Mouse (Mus musculus) midbrain, embryonic 12.5 days (tissue): ENCODE results near the gene Enho. TPM values are rescaled to one million over a fixed set of nuclear protein-coding genes. Genes with fewer than 3 reads are reported as not detected.

Source experiments
- ATAC-seq: fragments of 200-750 bp; cut with Nextera tagmentation; 2 replicates; pipeline ENCODE4 v1.8.0; 2017; ENCODE audit warnings: low read depth, moderate TSS enrichment, moderate library complexity; ENCODE audit not compliant: low FRiP score
- H3K27ac ChIP-seq: fragments of 300-500 bp; sonication (generic); replicated peaks from 2 replicates; pipeline ENCODE4 v1.5.1; 2016; ENCODE audit warnings: mild to moderate bottlenecking
- H3K27me3 ChIP-seq: fragments of 300-500 bp; sonication (generic); 2 replicates; pipeline ENCODE4 v1.6.1; 2016; ENCODE audit warnings: mild to moderate bottlenecking
- H3K36me3 ChIP-seq: fragments of 300-500 bp; sonication (generic); 2 replicates; pipeline ENCODE4 v1.6.1; 2016
- H3K4me1 ChIP-seq: fragments of 300-500 bp; sonication (generic); 2 replicates; pipeline ENCODE4 v1.6.1; 2016
- H3K4me2 ChIP-seq: fragments of 300-500 bp; sonication (generic); replicated peaks from 2 replicates; pipeline ENCODE4 v1.6.1; 2016; ENCODE audit warnings: mild to moderate bottlenecking, moderate library complexity
- H3K4me3 ChIP-seq: fragments of 300-500 bp; sonication (generic); 2 replicates; pipeline ENCODE4 v1.5.1; 2016; ENCODE audit warnings: mild to moderate bottlenecking
- H3K9ac ChIP-seq: fragments of 300-500 bp; sonication (generic); replicated peaks from 2 replicates; pipeline ENCODE4 v1.6.1; 2016; ENCODE audit warnings: mild to moderate bottlenecking, moderate library complexity
- H3K9me3 ChIP-seq: fragments of 300-500 bp; sonication (generic); 2 replicates; pipeline ENCODE4 v1.6.1; 2016; ENCODE audit warnings: mild to moderate bottlenecking
- WGBS: fragments of 180-500 bp; shearing (Covaris S2); methylation state at CpG from one replicate; pipeline ENCODE4 v1.1.7; 2016; 5-methylcytosine and 5-hydroxymethylcytosine counted together
- polyA plus RNA-seq: library from polyadenylated mRNA; unstranded; fragments of >200 nt; fragmentation: Nextera tagmentation; extraction: Ambion mirVana; gene quantifications from 2 replicates; pipeline ENCODE4 v1.2.1, GENCODE M21; 2016

The Enho gene
- polyA plus RNA-seq, 1 experiment from 2014 or later, result 59.3 TPM

- Histone ChIP-seq H3K4me1 (peaks cover 95% of the 10 kb centered on the region), H3K27ac (peak overlapping the region; percentile 61), H3K36me3 (peaks cover 23% of the 10 kb centered on the region; the same call in 1 of the 2 replicates), H3K9me3 (no peaks in the 10 kb centered on the region), H3K4me2 (no peak overlapping the region), H3K4me3 (no peak overlapping the region), H3K9ac (peak overlapping the region; percentile 39; the same call in 1 of the 2 replicates), H3K27me3 (no peaks in the 10 kb centered on the region)
- 49% methylated on average over 13 of the region's 13 CpGs for WGBS
- ATAC-seq, result peak; percentile 45
Observed at GRCm38 (mm10) chr4:41677006-41677629, 37.0 kb upstream of the Enho start.

GRCm38 (mm10) chr4:41676248-41677005, 36.3 kb upstream of the Enho start:
- 75% methylated on average over 17 of the region's 17 CpGs for WGBS
- ATAC-seq, result no peak
- H3K4me2 ChIP-seq, result no peak overlapping the region
- peak overlapping the region; percentile 61 for H3K27ac ChIP-seq
- H3K36me3 ChIP-seq, result peaks cover 26% of the 10 kb centered on the region; the same call in 1 of the 2 replicates
- H3K4me3 ChIP-seq, result no peak overlapping the region
- peaks cover 97% of the 10 kb centered on the region for H3K4me1 ChIP-seq
- no peaks in the 10 kb centered on the region for H3K27me3 ChIP-seq
- no peaks in the 10 kb centered on the region for H3K9me3 ChIP-seq
- H3K9ac ChIP-seq, result peak overlapping the region; percentile 39; the same call in 1 of the 2 replicates

- no peak for ATAC-seq
- Histone ChIP-seq H3K4me1 (peaks cover 77% of the 10 kb centered on the region), H3K27me3 (peaks cover 4% of the 10 kb centered on the region; the same call in 1 of the 2 replicates), H3K27ac (peak overlapping the region; percentile 83), H3K4me2 (no peak overlapping the region), H3K36me3 (peaks cover 39% of the 10 kb centered on the region), H3K9me3 (no peaks in the 10 kb centered on the region), H3K9ac (no peak overlapping the region; the same call in 1 of the 2 replicates), H3K4me3 (no peak overlapping the region)
- 59% methylated on average over 19 of the region's 19 CpGs for WGBS
Observed at GRCm38 (mm10) chr4:41673186-41673585, 33.1 kb upstream of the Enho start.

- H3K4me3 ChIP-seq, result no peak overlapping the region
- H3K9ac ChIP-seq, result peak overlapping the region; percentile 39; the same call in 1 of the 2 replicates
- H3K36me3 ChIP-seq, result peaks cover 45% of the 10 kb centered on the region
- 0 out of 2 replicates have a peak, but pooled peaks have one; percentile 0 for ATAC-seq
- H3K27me3 ChIP-seq, result peaks cover 4% of the 10 kb centered on the region; the same call in 1 of the 2 replicates
- H3K27ac ChIP-seq, result peak overlapping the region; percentile 83
- H3K4me2 ChIP-seq, result peak overlapping the region; percentile 15; the same call in 1 of the 2 replicates
- no peaks in the 10 kb centered on the region for H3K9me3 ChIP-seq
- H3K4me1 ChIP-seq, result peaks cover 71% of the 10 kb centered on the region
- 27% methylated on average over 8 of the region's 8 CpGs for WGBS
Observed at GRCm38 (mm10) chr4:41672522-41672963, 32.4 kb upstream of the Enho start.

GRCm38 (mm10) chr4:41671963-41672480, 31.9 kb upstream of the Enho start:
- WGBS, result 5% methylated on average over 8 of the region's 8 CpGs
- no peaks in the 10 kb centered on the region for H3K9me3 ChIP-seq
- H3K4me2 ChIP-seq, result peak overlapping the region; percentile 15; the same call in 1 of the 2 replicates
- peak; percentile 73 for ATAC-seq
- H3K4me3 ChIP-seq, result no peak overlapping the region
- peak overlapping the region; percentile 83 for H3K27ac ChIP-seq
- peaks cover 66% of the 10 kb centered on the region for H3K4me1 ChIP-seq
- peaks cover 50% of the 10 kb centered on the region for H3K36me3 ChIP-seq
- peaks cover 4% of the 10 kb centered on the region; the same call in 1 of the 2 replicates for H3K27me3 ChIP-seq
- H3K9ac ChIP-seq, result peak overlapping the region; percentile 39

- Histone ChIP-seq H3K27me3 (peaks cover 4% of the 10 kb centered on the region; the same call in 1 of the 2 replicates), H3K4me2 (0 out of 2 replicates have a peak overlapping the region, but pooled peaks have one; percentile 15), H3K36me3 (peaks cover 56% of the 10 kb centered on the region), H3K9me3 (no peaks in the 10 kb centered on the region), H3K4me3 (no peak overlapping the region), H3K4me1 (peaks cover 65% of the 10 kb centered on the region), H3K27ac (peak overlapping the region; percentile 83), H3K9ac (peak overlapping the region; percentile 39; the same call in 1 of the 2 replicates)
- WGBS, result 34% methylated on average over 5 of the region's 5 CpGs
- ATAC-seq, result peak; percentile 4; the same call in 1 of the 2 replicates
Observed at GRCm38 (mm10) chr4:41671500-41671899, 31.4 kb upstream of the Enho start.

- H3K4me2 ChIP-seq, result no peak overlapping the region
- H3K36me3 ChIP-seq, result peaks cover 60% of the 10 kb centered on the region
- H3K27ac ChIP-seq, result no peak overlapping the region
- 0 out of 2 replicates have a peak overlapping the region, but pooled peaks have one; percentile 24 for H3K9ac ChIP-seq
- no peak overlapping the region for H3K4me3 ChIP-seq
- WGBS, result 83% methylated on average over 18 of the region's 18 CpGs
- H3K27me3 ChIP-seq, result peaks cover 4% of the 10 kb centered on the region; the same call in 1 of the 2 replicates
- H3K9me3 ChIP-seq, result no peaks in the 10 kb centered on the region
- peaks cover 62% of the 10 kb centered on the region for H3K4me1 ChIP-seq
- no peak for ATAC-seq
Observed at GRCm38 (mm10) chr4:41670836-41671235, 30.7 kb upstream of the Enho start.

GRCm38 (mm10) chr4:41666646-41667045, 26.5 kb upstream of the Enho start:
- no peak for ATAC-seq

GRCm38 (mm10) chr4:41665009-41665675, 25.0 kb upstream of the Enho start:
- 6% methylated on average over 7 of the region's 8 CpGs for WGBS
- peaks cover 62% of the 10 kb centered on the region for H3K4me1 ChIP-seq
- 0 out of 2 replicates have a peak overlapping the region, but pooled peaks have one; percentile 34 for H3K9ac ChIP-seq
- peaks cover 80% of the 10 kb centered on the region for H3K36me3 ChIP-seq
- H3K9me3 ChIP-seq, result no peaks in the 10 kb centered on the region
- H3K4me2 ChIP-seq, result no peak overlapping the region
- peak; percentile 21; the same call in 1 of the 2 replicates for ATAC-seq
- no peak overlapping the region for H3K4me3 ChIP-seq
- no peaks in the 10 kb centered on the region for H3K27me3 ChIP-seq
- H3K27ac ChIP-seq, result peak overlapping the region; percentile 58

More at GRCm38 (mm10) chr4:41666646-41667045, 26.5 kb upstream of the Enho start:
- Histone ChIP-seq H3K9ac (no peak overlapping the region), H3K9me3 (no peaks in the 10 kb centered on the region), H3K4me3 (no peak overlapping the region), H3K27me3 (peaks cover 4% of the 10 kb centered on the region; the same call in 1 of the 2 replicates), H3K4me1 (peaks cover 60% of the 10 kb centered on the region), H3K27ac (0 out of 2 replicates have a peak overlapping the region, but pooled peaks have one; percentile 15), H3K36me3 (peaks cover 81% of the 10 kb centered on the region), H3K4me2 (no peak overlapping the region)
- WGBS, result 76% methylated on average over 11 of the region's 11 CpGs

GRCm38 (mm10) chr4:41664533-41664932, 24.4 kb upstream of the Enho start:
- ATAC-seq, result no peak
- WGBS, result 60% methylated on average over 7 of the region's 7 CpGs
- Histone ChIP-seq H3K27ac (peak overlapping the region; percentile 58), H3K4me2 (no peak overlapping the region), H3K36me3 (peaks cover 76% of the 10 kb centered on the region), H3K4me1 (peaks cover 68% of the 10 kb centered on the region), H3K9ac (0 out of 2 replicates have a peak overlapping the region, but pooled peaks have one; percentile 34), H3K4me3 (no peak overlapping the region), H3K27me3 (0 out of 2 replicates have a peak, but pooled peaks cover 5% of the 10 kb centered on the region), H3K9me3 (no peaks in the 10 kb centered on the region)

- Histone ChIP-seq H3K9me3 (no peaks in the 10 kb centered on the region), H3K9ac (0 out of 2 replicates have a peak overlapping the region, but pooled peaks have one; percentile 0), H3K27ac (0 out of 2 replicates have a peak overlapping the region, but pooled peaks have one; percentile 1), H3K4me1 (peaks cover 77% of the 10 kb centered on the region), H3K27me3 (0 out of 2 replicates have a peak, but pooled peaks cover 8% of the 10 kb centered on the region), H3K4me3 (no peak overlapping the region), H3K36me3 (peaks cover 80% of the 10 kb centered on the region), H3K4me2 (no peak overlapping the region)
- ATAC-seq, result no peak
- WGBS, result 63% methylated on average over 9 of the region's 9 CpGs
Observed at GRCm38 (mm10) chr4:41663614-41664013, 23.5 kb upstream of the Enho start.
